Mouse (Mus musculus): ENCODE data around the gene Ctnnbip1.

DNA sequence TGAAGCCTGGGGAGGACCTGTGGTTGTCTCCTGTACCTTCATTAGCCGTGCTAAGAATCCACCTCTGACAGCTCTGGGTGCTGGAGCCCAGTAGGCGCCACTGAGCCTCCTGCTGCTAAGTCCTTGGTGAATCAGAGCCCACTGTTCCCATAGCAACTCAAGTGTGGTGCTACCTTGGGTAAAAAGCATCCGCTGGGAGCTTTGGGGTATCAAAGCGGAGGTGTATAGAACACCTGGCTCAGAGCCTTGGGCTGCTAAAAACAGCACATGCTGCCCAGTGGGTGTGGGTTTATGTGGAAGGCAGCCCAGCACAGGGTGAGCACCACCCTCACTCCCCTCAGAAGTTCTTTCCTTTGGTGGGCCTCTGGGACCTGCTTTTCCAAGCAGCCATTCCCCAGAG is 38.1 kb downstream of the Ctnnbip1 start:
- TF ChIP-seq POLR2A (IDR thresholded peaks at IDR 0.05; ENCODE audit: borderline replicate concordance, extremely low read depth, low read depth, low read length) (no peak), CTCF (IDR thresholded peaks at IDR 0.05; ENCODE audit: insufficient read depth, low read length) (no peak)

All from lung, adult 2 months (tissue).